Mouse (Mus musculus) liver, adult 2 months (tissue): ENCODE measurements at regions not wholly inside any gene's neighbourhood (a gene's known extent, or its start where the extent isn't known, plus 50 kb on each side); places are given as distances from the start of the nearest gene placed in this dataset.

ENCODE experiments used
- CTCF ChIP-seq: fragments of 200-500 bp; IDR thresholded peaks from 2 replicates; pipeline ENCODE4 v1.5.1; 2011; ENCODE audit warnings: low read depth, low read length, control low read depth
- POLR2A ChIP-seq: fragments of 200-500 bp; IDR thresholded peaks from 2 replicates; pipeline ENCODE4 v1.6.1; 2011; ENCODE audit warnings: low read length, control low read depth; ENCODE audit not compliant: insufficient read depth; ENCODE audit errors: extremely low read depth

DNA sequence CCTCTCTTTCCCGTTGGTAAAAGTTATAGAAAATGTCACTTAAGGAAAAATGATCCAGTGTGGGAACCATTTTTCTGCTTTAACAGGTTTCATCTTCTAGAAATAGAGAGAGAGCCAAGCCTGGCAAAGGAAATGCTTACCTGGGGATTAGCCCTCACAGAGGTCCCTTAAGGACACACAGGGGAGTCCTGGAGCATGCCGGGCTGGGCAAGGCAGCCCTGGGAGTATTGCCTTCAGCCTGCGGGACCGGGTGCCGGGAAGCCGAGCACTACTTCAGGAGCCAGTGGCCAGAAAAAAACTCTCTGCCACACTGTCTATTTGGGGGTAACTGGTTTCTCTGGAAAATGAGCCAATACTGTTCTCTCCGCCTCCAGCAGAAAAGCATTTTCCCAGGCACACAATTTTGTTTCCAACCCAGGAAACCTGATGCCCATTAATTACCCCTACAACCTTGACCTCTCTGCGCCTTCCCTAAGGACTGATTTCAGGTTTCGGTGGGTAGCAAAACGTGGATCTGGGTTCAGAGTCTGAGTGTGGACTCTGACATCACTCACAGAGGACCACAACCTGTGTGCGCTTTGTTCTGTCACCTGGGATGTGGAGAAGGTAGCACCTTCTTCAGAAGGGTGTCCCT is 117.9 kb downstream of the Lnpk start:
- no peak for TF ChIP-seq CTCF
- no peak for TF ChIP-seq POLR2A
